Mouse (Mus musculus) cerebellum, adult (tissue): ENCODE data around the gene D630023F18Rik.

ENCODE experiments used
- ATAC-seq: cut with Nextera tagmentation; 2 replicates; pipeline ENCODE4 v1.9.2; 2017; ENCODE audit warnings: mild to moderate bottlenecking, moderate library complexity, mixed read lengths; ENCODE audit not compliant: insufficient number of reproducible peaks, low FRiP score, low TSS enrichment

The D630023F18Rik gene

DNA sequence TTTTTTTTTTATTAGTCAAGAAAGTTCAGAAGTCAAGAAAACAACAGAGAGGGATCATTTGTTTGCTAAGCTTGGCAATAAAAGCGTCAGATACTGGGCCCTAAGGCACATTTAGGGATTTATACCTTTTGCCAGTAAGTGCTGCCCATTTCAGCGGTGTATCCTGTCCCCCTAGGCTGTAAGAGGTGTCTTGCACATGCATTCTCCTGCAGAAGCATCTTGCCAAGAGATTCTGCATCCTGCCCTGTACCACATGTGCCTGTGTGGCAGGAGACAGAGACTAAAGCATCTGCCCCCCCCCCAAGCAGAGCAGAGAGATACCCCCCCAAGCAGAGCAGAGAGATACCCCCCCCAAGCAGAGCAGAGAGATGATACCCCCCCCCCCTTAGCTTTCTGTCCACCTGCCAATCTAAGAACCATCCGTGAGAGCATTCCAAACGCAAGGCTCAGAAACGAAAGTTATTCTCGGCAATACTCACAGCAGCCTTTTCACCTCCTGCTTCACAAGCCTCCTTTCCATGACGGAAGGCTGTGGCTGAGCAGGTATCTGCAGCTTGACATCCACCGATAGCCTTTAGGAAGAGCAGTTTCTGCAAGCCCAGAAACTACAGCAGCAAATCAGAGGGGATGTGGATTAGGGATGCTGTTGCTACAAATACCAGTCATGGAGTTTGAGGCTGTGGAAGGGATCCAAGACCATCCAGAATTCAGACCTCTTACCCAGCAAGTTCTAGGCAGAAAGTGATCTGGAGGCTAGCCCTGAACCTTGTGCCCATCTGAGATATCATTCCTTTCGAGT, at the start of gene D630023F18Rik:
TSS of gene D630023F18Rik (minus strand) at position 641 of the 799 bp plus-strand sequence.
- ATAC-seq: peak; percentile 75; the same call in 1 of the 2 replicates

DNA sequence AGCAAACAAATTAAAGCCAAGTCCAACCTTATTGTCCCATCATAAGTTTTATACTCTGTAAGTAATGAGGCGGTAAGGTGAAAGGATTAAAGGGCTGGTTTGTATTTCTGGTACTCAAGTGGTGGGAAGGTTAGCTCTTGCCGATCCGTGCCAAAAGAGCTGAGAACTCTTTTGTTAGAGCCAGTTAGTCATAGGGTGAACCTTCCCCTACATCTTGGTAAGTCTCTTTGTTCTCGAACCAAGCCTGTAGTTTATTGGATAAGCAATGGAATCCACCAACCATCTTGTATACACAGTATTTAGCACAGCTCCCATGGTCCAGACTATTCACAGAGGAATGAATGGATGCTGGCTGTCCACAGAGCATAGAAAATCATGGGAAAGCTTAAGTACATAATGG, 48.6 kb upstream of the D630023F18Rik start:
- ATAC-seq: no peak

DNA sequence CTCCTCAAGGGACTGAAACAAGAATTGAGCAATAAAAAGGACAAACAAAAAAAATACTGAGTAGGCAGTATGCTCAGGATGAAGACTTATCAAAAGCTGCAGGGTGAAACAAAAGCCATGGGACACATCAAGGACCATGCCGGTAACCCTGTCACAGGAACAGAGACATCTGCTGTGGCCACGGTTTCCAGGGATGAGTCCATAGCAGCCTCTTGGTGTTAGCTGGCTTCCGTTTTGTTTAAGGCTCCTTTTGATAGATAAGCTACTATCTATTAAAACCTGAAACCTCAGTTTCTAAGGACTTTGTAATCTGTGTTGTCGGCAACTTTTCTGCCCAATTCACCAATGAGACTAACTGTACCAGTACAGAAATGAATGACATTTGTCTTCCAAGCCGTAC, 46.9 kb upstream of the D630023F18Rik start:
- ATAC-seq: no peak

DNA sequence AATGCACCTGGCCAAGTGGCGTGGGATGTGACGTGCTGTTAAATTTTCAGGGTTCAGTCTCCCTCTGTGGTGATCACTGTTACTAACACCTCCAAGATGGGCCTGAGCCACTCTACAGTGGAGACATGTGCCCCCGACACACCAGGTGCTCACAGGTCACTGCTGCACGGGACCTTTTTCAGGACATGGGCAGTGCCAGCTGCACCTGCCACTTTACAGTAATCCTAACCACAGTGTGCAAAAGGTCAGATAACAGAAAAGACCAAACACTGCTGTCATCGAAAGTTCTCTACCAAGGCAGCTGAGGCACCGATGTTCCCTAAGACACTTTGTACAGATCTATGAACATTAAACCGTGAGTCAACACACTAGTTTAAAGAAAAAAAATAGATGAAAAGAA, 46.5 kb upstream of the D630023F18Rik start:
- ATAC-seq: no peak

DNA sequence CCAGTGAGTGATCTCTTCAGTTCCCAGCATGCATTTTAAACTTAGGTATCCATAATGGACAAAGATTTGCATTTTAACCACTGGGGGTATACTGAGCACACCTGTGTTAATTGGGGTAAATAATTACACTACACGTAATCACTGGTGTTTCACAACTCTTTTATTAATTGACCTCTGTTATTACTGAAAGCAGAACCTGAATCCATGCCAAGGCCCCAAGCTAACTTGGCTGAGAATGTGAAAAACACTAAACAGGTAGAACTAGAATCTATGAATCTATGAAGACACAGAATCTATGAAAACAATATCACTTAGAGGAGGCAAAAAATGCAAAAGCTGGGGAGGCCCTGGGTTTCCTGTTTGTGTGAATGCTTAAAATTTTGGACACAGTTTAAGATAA, 44.5 kb upstream of the D630023F18Rik start:
- ATAC-seq: no peak

DNA sequence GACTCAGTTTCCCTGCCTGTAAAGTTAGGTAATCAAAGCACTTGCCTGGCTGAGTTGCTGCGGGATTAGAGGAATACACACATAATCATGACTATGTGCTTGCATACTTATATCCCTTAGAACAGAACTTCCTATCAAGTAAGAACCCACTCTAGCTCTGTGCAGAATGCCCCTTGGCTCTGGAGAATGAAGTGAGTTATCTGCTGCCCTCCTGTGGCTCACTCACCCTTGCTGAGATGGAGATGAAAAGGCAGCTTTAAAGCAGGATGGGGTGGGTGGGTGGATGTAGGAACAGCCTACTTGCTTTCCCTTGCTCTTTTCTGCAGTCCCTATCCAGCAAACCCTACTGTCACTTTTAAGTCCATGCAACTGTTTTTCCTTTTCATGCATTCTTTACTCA, 39.2 kb upstream of the D630023F18Rik start:
- no peak for ATAC-seq

DNA sequence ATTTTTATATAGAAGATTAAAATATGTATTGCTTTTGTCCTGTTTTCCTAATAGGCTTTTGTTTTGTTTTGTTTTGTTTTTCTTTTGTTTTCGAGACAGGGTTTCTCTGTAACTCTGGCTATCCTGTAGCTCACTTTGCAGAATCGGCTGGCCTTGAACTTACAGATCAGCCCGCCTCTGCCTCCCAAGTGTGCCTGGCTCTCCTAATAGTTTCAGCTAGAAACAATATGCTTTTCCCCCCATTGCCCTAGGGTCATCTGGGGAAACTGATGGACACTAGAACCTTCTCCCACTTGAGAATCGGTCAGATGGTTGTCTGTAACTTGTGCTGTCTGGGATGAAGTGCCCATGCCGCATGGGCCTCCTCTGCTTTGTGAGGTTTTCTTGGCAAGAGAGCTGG, 33.1 kb upstream of the D630023F18Rik start:
- no peak for ATAC-seq

DNA sequence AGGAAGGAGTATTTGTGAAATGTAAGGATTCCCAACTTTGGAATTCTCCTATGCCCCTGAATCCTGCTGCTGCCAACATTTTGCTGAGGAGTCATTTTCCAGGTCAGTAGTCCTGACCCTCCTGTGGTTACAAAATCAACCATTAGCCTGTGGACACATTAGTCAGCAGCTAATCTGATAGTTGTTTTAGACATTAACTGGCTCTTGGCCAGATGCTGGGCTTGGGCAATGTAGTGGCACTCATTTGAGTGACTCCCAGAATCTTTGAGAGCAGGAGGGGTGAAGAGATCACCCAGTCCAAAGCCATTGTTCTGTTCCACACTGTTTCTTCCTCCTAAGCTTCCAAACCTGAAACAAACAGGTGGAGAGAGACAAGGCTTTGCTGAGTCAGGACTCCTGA, 31.8 kb upstream of the D630023F18Rik start:
- ATAC-seq: no peak

DNA sequence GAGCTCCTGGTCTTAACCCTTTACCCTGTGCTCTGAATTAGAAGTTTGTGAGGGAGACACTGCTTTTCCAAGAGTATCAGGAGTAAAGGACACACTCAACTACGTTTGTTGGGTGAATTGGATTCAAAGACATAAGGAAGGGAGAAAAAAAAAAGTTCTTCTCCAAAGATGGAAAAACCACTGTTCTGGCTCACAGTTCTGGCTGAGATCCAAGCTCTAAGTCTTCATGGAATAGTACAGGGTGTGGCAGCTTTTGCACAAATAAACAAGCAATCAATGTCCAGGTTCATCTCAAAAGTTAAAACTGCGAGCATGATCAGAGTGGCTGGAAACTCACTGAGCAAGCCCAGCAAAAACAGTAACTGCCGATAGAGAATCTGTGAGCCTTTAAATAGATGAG, 25.0 kb upstream of the D630023F18Rik start:
- ATAC-seq: no peak

DNA sequence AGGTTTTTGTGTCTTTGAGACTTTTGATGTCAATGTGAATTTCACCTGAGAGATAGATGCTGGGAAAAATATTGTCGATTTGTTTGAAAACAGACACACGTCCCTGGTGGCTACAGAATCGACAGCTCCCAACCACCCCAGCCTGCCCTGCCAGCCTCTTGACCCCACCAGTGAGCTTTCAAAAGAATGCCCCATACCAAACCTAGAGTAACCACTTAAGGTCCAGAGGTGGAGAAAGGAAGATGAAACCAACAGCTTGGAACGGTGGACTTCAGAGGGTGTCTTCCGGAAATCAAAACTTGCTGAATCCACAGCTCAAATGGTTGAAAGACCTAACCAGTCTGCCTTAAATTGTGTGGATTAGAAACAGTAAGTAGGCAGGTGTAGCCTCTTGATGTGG, 24.3 kb upstream of the D630023F18Rik start:
- no peak for ATAC-seq

DNA sequence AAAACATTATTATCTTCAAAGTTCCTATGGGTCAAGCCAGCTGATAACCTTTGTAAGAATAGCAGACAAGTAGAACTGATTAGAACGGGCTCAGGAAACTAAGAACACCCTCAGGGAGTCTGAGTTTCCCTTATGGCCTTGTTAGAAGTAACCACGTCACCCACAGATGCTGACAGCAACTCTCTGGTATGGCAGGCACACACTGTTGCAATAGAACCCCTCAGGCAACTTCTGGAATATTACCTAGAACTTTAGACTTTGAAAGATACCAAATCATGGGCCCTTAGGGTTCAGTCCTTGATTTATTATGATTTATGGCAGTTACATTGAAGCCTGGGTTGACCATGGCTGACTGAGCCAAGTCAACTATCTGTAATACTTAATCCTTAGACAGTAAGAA, 23.6 kb upstream of the D630023F18Rik start:
- no peak for ATAC-seq

DNA sequence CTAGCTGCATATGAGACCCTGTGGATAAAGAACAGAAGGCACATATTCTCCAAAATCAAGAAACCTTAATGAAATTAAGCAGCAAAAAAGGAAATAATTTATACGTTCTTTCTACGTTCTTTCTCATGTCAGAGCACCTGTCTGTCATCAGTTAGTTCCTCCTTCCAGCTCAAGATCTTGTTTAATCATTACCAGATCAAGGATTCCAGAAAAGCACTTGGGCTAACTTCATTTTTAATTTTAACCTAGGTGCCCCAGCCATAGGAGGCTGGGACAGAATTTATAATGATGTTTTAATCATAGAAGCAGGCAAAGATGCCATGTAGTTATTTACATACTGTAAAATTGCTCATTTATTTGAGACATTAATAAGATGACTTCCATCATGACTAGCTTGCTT, 21.8 kb upstream of the D630023F18Rik start:
- no peak for ATAC-seq

DNA sequence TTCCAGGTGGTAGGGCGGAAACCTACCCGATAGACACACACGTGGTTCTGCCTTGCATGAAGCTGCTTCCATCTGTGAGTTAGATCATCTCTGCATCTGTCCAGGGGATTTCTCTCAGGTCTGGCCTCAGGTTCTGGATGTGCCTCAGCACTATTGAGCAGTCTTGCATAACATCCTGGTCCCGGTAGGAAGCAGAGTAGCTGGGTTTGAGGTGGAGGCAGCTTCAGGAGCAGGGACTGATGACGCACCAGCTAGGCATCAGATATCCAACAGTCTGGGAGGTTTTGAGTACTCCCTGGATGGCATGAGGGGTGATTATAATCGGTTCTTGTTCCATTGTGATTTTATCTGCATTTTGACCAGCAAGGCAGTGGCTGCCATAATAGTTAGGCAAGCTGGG, 14.5 kb upstream of the D630023F18Rik start:
- ATAC-seq: no peak

DNA sequence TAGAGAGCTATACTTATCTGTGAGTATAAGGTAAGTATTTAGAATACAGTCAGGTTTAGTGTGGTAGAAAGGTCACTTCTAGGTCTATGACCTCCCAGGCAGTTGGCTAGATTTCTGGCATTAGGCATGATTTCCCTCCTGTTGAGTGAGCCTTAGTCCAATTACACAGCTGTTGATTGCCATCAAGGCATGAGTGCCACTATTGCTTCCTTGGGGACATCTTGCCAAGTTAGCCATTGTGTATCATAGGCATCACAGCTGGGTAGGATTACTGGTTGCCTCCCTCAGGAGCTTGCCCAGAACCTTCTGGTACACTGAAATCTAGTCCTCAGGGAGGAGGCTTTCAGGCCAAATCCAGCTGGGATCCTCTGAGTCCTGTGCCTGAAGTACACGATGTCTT, 9.8 kb upstream of the D630023F18Rik start:
- no peak for ATAC-seq

DNA sequence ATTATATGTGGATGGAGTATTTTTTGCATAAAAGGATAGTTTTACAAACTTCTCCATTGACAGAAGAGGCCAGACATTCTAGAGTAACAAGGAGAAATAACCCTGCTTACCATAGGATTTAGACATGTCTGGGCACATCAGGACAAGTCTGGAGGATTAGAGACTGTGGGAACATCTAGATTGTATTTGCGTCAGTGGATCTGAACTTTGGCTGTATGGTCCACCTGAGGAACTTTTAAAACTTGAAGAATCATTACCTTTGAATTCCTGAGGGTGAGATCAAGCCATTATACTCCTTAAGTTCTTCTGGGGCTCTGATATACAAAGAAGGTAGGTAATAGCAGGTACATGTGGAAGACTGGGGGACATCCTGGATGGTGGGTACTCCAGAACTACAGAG, 8.7 kb upstream of the D630023F18Rik start:
- ATAC-seq: no peak

DNA sequence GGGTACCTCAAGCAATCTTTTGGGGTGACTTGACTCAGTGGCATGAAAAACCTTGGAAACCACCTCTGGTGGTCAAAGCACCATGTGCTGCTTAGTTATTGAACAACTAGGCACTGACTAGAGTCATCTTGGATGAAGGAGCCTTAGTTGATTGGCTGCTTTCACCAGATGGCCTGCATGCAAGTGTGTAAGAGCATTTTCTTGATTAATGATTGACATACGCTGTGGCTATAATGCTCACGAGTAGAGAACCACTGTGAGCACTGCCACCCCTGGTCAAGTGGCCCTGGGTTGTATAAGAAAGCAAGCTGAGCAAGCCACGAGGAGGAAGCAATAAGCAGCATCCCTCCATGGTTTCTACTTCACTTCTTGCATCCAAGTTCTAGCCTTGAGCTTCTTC, 7.2 kb upstream of the D630023F18Rik start:
- ATAC-seq: no peak

DNA sequence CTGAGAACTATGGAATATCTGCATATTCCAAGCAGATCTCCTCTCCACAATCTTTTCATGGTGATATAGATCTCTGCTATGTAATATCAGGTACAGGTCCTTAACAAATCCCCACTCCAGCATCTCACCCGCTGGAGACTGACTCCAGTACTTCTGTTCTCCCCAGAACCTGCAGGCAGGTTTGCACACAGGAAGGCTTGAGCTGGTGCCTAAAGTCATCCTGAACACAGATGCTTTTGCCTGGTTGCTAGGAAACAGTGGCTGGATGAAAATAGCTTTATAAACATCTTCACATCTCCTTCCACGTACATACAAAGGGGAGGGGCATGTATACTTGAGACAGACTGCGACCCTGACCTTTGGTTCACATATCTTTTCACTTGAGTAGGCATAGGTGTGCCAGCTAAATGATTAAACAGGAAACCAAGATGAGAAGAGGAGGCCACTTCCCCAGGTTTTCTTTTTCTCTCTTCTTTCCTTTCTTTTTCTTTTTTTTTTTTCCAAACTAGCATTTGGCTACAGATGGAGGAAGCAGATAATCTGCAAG, 6.7 kb upstream of the D630023F18Rik start:
- no peak for ATAC-seq

DNA sequence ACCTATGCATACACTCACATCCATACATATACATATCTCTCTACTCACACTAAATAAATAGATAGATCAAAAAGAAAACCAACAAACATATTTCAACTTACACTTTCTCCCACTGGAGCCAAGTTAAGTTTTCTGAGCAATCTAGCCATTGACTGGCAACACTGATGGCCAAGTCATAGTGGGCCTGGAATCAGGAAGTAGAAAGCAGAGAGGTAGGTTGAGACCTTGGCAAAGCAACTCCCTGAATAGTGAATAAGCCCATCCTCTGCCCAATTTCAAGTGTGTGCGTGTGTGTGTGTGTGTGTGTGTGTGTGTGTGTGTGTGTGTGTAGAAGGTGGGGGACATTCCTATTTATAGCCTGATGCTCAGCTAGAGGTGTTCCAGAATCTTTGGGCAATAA, 3.6 kb downstream of the D630023F18Rik start, which contains the start of gene Gm28845:
TSS of gene Gm28845 (minus strand) at position 121 of the 400 bp plus-strand sequence.
- ATAC-seq: no peak

DNA sequence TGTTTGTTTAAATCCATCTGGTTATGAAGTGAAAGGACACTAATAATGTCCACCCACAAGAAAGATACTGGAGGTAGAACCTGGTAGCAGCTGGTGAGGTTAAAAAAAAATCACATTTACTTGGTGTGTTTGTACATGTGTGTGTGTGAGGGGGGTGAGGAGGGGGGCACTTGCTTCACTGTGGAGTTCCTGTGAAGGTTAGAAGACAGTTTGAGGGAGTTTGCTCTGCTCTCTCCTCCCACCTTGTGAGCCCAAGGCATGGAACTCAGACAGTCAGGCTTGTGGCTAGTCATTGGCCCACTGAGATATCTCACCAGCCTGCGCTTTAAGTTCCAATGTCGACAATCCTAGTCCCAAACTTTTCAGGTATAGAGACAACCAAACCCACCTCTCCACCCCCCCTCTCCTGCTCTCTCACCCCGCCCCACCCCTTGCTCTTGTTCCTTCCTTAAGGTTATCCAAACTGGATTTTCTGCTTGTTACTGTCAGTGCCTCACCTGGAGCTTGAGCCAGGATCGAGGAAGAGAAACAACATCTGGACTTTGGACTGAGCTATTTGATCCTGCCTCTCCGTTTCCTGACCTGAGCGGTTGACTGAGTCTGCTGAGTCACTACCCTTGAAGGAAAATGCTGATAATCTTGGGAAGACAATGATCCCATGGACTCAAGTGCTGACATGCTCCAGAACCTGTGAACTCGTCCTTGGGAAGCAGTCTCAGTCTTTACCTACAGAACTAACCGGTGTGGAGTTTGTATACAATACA, 4.7 kb downstream of the D630023F18Rik start:
- ATAC-seq: no peak

DNA sequence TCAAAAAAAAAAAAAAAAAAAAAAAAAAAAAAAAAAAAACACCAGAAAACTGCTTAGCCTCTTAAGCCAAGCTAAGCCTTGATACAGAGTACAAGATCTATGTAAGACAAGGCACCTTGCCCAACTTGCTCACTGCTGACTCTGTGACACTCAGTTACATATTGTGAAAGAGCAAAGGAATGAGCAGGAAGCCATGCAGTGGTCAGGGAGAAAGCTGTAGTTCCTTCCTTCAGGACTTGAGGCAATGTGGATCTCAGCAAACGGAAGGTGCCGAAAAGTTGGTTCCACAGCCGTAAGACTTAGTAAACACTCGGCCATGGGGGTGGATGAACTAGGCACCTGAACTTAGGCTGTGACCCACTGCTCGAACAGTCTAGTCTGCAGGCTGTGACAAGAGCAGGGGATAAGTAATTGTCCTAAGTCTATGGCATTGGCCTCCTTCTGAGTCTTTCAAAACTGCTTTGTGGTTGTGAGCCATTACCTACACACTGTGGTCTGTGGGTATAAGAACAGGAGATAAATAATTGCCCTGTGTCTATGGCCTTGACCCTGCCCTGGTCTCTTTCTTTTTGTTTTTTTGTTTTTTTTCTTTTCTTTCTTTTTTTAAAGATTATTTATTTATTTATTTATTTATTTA, 9.4 kb downstream of the D630023F18Rik start:
- ATAC-seq: no peak

DNA sequence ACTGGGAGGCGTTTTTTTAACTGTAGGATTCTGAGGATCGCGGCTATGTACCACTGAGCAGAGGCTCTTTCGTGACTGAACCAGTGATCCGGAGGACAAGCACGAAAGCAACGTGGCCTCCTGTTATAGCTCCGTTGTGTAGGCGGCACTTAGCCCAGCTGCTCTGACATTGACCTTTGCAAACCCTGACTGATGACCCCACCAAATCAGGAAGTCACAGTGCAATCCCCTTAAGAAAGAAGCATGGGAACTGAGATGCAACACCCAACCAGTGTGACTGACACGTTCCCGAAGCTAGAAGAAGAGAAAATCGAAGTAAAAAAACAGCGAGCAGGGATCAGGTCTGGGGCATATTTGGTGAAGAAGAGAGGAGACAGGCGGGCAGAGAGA, 10.2 kb downstream of the D630023F18Rik start:
- no peak for ATAC-seq
